Mouse (Mus musculus): Measurements from ENCODE around the gene Rpl4. TPM values are rescaled to one million over a fixed set of nuclear protein-coding genes. Genes with fewer than 3 reads are reported as not detected.
"Not testable (repeated sequence)": the region's sequence is repeated elsewhere in the genome, so short reads cannot be mapped to it uniquely, and the experiment has no call there.

Rpl4 gene
- polyA plus RNA-seq, 1 experiment from 2014 or later = 1,145 TPM

DNA sequence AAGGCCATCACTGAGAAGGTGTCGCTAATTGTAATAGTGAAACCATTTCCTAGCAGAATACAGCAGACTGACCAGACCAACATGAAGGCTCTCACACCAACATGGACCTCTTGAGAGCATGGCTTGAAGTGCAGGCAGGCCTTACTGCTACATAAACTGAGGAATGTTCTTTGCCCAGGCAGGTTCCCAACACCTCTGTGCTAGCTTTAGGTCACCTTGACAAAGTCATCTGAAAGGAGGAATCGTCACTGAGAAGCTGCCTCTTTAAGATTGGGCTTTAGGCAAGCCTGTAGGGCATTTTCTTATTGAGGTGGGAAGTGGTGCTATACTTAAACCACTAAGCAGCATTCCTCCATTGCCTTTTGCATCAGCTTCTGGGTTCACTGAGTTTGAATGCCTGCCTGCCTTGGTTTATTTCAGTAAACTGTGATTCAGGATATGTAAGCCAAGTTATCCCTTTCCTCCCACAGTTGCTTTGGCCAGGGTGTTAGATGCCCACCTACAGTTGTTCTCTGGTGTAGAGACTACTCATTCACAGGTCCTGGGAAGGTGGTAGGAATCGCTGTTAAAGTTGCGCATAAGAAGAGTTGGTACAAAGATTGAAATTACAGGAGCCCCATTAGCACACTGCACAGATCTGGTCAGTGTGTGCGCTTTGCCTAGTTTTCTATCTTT lies 11.1 kb downstream of the Rpl4 start:
- 0 out of 2 replicates have a peak, but pooled peaks cover 4% of the 10 kb centered on the region for H3K4me1 ChIP-seq (ENCODE audit: control insufficient read depth, insufficient read depth, low read length)
- 88% methylated on average over 5 of the region's 5 CpGs for WGBS
- H3K4me3 ChIP-seq (replicated peaks; ENCODE audit: low read length) = no peak overlapping the region
- peak overlapping the region; percentile 12; the same call in 1 of the 2 replicates for H3K27ac ChIP-seq (ENCODE audit: low read length)
- no peaks in the 10 kb centered on the region for H3K9me3 ChIP-seq (replicated peaks; ENCODE audit: control insufficient read depth, low read length)
- H3K4me2 ChIP-seq (ENCODE audit: low read depth, low read length) = no peak overlapping the region
- H3K36me3 ChIP-seq (ENCODE audit: control insufficient read depth, insufficient read depth, low read length) = peaks cover 21% of the 10 kb centered on the region; the same call in 1 of the 2 replicates
- no peaks in the 10 kb centered on the region for H3K27me3 ChIP-seq (ENCODE audit: control insufficient read depth, insufficient read depth, low read length)
- no peak overlapping the region for H3K9ac ChIP-seq (ENCODE audit: low read length)
- ATAC-seq (ENCODE audit: insufficient read depth, low FRiP score) = no peak

DNA sequence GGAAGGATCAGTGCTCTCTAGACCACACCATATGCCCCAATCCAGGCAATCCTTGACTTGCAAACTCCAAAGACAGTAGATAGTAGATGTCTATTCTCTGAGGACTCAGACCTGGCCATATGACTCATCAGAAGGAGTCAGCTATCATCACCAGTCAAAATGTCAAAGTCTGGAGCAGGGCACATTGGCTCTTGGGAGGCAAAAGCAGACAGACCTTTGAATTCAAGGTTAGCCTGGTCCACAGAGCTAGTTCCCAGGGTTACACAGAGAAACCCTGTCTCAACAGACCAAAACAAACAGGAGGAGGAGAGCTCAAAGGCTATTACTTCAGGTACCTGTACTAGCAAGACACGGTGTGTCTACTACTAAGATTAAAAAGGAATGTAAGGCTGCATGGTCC lies 20.7 kb downstream of the Rpl4 start:
- 79% methylated on average over 1 of the region's 1 CpGs for WGBS
- Histone ChIP-seq H3K4me1 (ENCODE audit: control insufficient read depth, insufficient read depth, low read length) (no peaks in the 10 kb centered on the region), H3K27me3 (ENCODE audit: control insufficient read depth, insufficient read depth, low read length) (no peaks in the 10 kb centered on the region), H3K9me3 (replicated peaks; ENCODE audit: control insufficient read depth, low read length) (no peaks in the 10 kb centered on the region), H3K9ac (ENCODE audit: low read length) (no peak overlapping the region), H3K4me2 (ENCODE audit: low read depth, low read length) (no peak overlapping the region), H3K27ac (ENCODE audit: low read length) (no peak overlapping the region), H3K4me3 (replicated peaks; ENCODE audit: low read length) (no peak overlapping the region), H3K36me3 (ENCODE audit: control insufficient read depth, insufficient read depth, low read length) (0 out of 2 replicates have a peak, but pooled peaks cover 8% of the 10 kb centered on the region)
- no peak for ATAC-seq (ENCODE audit: insufficient read depth, low FRiP score)

DNA sequence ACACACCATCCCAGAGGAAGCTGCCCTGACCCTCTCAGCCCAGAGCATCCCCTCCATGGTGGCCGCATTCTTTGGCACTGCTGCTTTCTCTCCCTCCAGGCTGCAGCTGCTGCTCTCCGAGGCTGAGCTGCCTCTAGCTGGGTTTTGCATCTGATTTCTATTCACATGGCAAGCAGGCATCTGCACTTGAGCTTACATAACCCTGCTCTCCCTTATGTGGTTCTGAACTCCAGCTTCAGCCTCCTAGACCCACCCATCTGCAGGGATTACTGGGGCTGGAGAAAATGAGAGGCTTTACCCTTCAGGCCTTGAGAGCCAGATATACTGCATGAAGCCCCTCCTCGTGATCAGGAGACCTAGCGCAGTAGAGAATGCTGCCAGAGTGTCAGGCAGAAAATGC lies 22.4 kb downstream of the Rpl4 start:
- no peak for ATAC-seq (ENCODE audit: insufficient read depth, low FRiP score)
- WGBS = 72% methylated on average over 4 of the region's 4 CpGs
- Histone ChIP-seq H3K27me3 (ENCODE audit: control insufficient read depth, insufficient read depth, low read length) (no peaks in the 10 kb centered on the region), H3K27ac (ENCODE audit: low read length) (no peak overlapping the region), H3K4me1 (ENCODE audit: control insufficient read depth, insufficient read depth, low read length) (peaks cover 4% of the 10 kb centered on the region; the same call in 1 of the 2 replicates), H3K4me2 (ENCODE audit: low read depth, low read length) (no peak overlapping the region), H3K9me3 (replicated peaks; ENCODE audit: control insufficient read depth, low read length) (no peaks in the 10 kb centered on the region), H3K4me3 (replicated peaks; ENCODE audit: low read length) (no peak overlapping the region), H3K36me3 (ENCODE audit: control insufficient read depth, insufficient read depth, low read length) (0 out of 2 replicates have a peak, but pooled peaks cover 8% of the 10 kb centered on the region), H3K9ac (ENCODE audit: low read length) (no peak overlapping the region)

DNA sequence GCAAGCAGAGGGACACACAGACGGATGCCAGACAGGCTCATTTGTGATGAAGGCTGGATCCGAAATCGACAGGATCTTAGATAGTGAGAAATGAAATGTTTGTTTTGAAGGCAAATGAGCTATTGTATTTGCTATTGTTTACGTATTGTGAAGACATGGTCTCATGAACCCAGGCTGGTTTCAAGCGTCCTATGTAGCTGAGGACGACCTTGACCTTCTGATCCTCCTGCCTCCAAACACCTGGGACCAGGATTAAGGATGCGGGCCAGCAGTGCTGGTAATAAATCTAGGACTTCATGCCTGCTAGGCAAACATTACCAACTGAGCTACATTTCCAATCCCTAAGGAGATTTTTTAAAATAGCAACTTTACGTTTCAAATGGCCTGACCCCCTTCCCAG lies 24.3 kb downstream of the Rpl4 start:
- Histone ChIP-seq H3K4me2 (ENCODE audit: low read depth, low read length) (no peak overlapping the region), H3K27me3 (ENCODE audit: control insufficient read depth, insufficient read depth, low read length) (no peaks in the 10 kb centered on the region), H3K9me3 (replicated peaks; ENCODE audit: control insufficient read depth, low read length) (no peaks in the 10 kb centered on the region), H3K9ac (ENCODE audit: low read length) (no peak overlapping the region), H3K4me1 (ENCODE audit: control insufficient read depth, insufficient read depth, low read length) (peaks cover 4% of the 10 kb centered on the region; the same call in 1 of the 2 replicates), H3K4me3 (replicated peaks; ENCODE audit: low read length) (no peak overlapping the region), H3K36me3 (ENCODE audit: control insufficient read depth, insufficient read depth, low read length) (0 out of 2 replicates have a peak, but pooled peaks cover 3% of the 10 kb centered on the region), H3K27ac (ENCODE audit: low read length) (no peak overlapping the region)
- 79% methylated on average over 8 of the region's 8 CpGs for WGBS
- no peak for ATAC-seq (ENCODE audit: insufficient read depth, low FRiP score)

DNA sequence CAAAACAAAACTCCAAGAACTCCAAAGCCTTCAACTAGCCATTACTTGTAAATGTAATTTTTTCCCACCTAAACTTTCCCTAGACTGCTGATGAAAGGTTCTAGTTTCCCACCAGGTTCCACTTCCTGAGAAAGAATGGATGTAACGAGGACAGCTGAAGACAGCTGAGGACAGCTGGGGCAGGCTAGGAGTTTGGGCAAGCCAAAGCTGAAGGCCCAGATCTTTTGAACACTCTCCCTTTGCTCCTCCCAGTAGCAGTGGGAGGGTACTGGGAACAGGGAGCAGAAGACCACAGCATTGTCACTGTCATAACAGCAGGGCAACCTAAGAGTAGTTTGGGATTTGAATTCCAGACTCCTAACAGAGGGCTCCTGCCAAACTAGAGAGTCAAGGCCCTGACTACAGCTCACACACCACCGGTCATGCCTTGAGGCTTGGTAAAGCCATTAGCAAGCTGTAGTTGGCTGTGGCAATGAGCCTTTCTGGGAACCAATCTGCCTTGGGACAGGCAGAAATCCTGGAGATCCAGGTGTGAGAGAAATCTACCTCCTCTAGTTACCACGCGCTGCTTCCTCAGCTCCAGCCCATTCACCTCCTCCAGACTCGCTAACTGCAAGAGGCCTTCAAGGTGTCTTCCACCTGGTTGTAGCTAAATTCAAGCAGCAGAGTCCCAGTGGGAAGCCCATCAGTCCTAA lies 25.0 kb downstream of the Rpl4 start:
- ATAC-seq (ENCODE audit: insufficient read depth, low FRiP score) = no peak

DNA sequence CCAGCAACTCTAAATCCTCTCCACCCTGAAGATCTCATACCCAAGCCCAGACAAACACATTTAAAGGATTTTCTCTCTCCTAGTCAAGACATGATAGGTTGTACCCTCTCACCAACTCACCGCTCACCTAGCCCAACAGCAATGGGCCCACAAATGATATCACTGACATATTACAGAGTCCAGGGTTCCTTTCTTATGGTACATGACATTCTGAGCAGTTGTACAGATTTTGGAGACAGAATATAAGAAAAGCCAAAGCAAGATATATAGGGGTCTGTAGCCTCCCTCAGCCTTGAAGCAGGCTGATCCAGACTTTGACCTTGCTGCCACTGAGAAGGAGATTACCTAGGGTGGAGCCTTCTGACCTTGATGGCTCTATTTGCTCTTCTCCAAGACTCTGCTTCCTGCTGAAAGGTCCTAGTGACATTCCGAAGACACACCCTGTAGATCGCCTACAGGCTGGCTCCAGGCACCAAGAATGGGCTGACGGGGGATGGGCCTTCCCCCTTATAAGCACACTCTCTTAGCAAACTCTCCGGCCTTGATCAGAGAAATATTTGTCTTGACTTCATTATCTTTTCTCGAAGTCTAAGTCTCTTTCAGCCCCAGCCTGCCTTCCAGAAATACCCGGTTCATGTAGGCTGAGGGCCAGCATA lies 25.7 kb downstream of the Rpl4 start:
- not testable (repeated sequence) for ATAC-seq (ENCODE audit: insufficient read depth, low FRiP score); H3K27me3 ChIP-seq (ENCODE audit: control insufficient read depth, insufficient read depth, low read length); H3K4me2 ChIP-seq (ENCODE audit: low read depth, low read length); H3K4me3 ChIP-seq (replicated peaks; ENCODE audit: low read length); H3K4me1 ChIP-seq (ENCODE audit: control insufficient read depth, insufficient read depth, low read length); H3K36me3 ChIP-seq (ENCODE audit: control insufficient read depth, insufficient read depth, low read length); H3K9ac ChIP-seq (ENCODE audit: low read length); H3K9me3 ChIP-seq (replicated peaks; ENCODE audit: control insufficient read depth, low read length)
- peak overlapping the region; percentile 85 for H3K27ac ChIP-seq (ENCODE audit: low read length)
- WGBS = 65% methylated on average over 7 of the region's 7 CpGs

More for the DNA sequence above, 25.0 kb downstream of the Rpl4 start:
- Histone ChIP-seq H3K4me2 (ENCODE audit: low read depth, low read length) (no peak overlapping the region), H3K9me3 (replicated peaks; ENCODE audit: control insufficient read depth, low read length) (no peaks in the 10 kb centered on the region), H3K36me3 (ENCODE audit: control insufficient read depth, insufficient read depth, low read length) (peaks cover 8% of the 10 kb centered on the region; the same call in 1 of the 2 replicates), H3K4me3 (replicated peaks; ENCODE audit: low read length) (no peak overlapping the region), H3K4me1 (ENCODE audit: control insufficient read depth, insufficient read depth, low read length) (peaks cover 4% of the 10 kb centered on the region; the same call in 1 of the 2 replicates), H3K27ac (ENCODE audit: low read length) (0 out of 2 replicates have a peak overlapping the region, but pooled peaks have one; percentile 11), H3K27me3 (ENCODE audit: control insufficient read depth, insufficient read depth, low read length) (no peaks in the 10 kb centered on the region), H3K9ac (ENCODE audit: low read length) (no peak overlapping the region)
- 90% methylated on average over 5 of the region's 5 CpGs for WGBS

DNA sequence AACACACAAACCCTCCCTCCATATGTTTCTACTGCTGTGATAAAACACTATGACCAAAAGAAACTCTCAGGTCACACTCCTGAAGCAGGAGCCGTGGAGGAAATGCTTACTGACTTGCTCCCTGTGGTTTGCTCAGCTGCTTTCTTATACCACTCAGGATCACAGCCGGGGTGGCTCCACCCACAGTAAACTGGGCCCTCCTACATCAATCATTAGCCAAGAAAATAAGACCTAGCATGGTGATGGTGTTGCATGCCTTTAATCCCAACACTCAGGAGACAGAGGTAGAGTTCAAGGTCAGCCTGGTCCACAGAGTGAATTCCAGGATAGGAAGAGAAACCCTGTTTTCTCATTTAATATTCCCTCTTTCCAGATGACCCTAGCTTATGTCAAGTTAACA lies 26.7 kb downstream of the Rpl4 start:
- Histone ChIP-seq H3K9me3 (replicated peaks; ENCODE audit: control insufficient read depth, low read length) (no peaks in the 10 kb centered on the region), H3K9ac (ENCODE audit: low read length) (no peak overlapping the region), H3K4me3 (replicated peaks; ENCODE audit: low read length) (no peak overlapping the region), H3K27ac (ENCODE audit: low read length) (peak overlapping the region; percentile 85), H3K36me3 (ENCODE audit: control insufficient read depth, insufficient read depth, low read length) (peaks cover 6% of the 10 kb centered on the region; the same call in 1 of the 2 replicates), H3K4me2 (ENCODE audit: low read depth, low read length) (no peak overlapping the region), H3K27me3 (ENCODE audit: control insufficient read depth, insufficient read depth, low read length) (no peaks in the 10 kb centered on the region), H3K4me1 (ENCODE audit: control insufficient read depth, insufficient read depth, low read length) (peaks cover 4% of the 10 kb centered on the region; the same call in 1 of the 2 replicates)
- peak; percentile 52; the same call in 1 of the 2 replicates for ATAC-seq (ENCODE audit: insufficient read depth, low FRiP score)
- WGBS = 39% methylated on average over 2 of the region's 2 CpGs

DNA sequence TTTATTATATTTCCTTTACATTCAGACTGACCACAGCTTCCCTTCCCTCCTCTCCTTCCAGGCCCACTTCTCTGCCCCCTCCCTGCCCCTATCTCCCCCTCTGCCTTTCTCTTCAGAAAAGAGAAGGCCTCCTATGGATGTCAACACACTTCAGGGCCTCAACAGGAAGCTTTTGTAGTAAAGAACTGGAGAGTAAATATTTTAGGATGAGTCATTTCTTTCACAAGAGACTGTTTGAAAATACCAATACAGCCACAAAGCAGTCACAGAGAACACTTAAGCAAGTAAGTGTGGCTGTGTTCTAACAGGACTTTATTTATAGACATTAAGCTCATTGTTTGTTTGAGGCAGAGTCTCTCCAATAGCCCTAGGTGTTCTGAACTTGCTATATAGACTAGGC lies 29.2 kb downstream of the Rpl4 start:
- Histone ChIP-seq H3K36me3 (ENCODE audit: control insufficient read depth, insufficient read depth, low read length) (peaks cover 6% of the 10 kb centered on the region; the same call in 1 of the 2 replicates), H3K9ac (ENCODE audit: low read length) (no peak overlapping the region), H3K27me3 (ENCODE audit: control insufficient read depth, insufficient read depth, low read length) (no peaks in the 10 kb centered on the region), H3K27ac (ENCODE audit: low read length) (peak overlapping the region; percentile 46), H3K4me3 (replicated peaks; ENCODE audit: low read length) (no peak overlapping the region), H3K4me1 (ENCODE audit: control insufficient read depth, insufficient read depth, low read length) (peaks cover 4% of the 10 kb centered on the region; the same call in 1 of the 2 replicates), H3K9me3 (replicated peaks; ENCODE audit: control insufficient read depth, low read length) (no peaks in the 10 kb centered on the region), H3K4me2 (ENCODE audit: low read depth, low read length) (no peak overlapping the region)
- no peak for ATAC-seq (ENCODE audit: insufficient read depth, low FRiP score)

DNA sequence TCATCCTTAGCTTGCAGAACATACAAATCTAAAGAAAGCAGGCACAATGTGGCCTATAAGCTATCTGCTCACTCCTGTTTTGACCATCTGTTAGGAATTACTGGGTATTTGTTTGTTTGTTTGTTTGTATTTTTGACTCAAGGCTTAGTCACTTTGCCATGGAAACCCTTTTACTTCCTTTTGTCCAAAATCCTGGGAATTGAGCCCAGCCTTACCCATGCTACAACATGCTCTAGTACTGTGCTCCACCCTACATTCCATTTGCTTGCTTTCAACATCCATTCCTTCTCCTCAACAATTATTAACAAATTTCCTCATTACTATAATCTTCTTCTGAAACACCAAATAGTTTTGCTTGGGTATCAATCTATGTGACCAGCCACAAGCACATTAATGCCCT lies 29.7 kb downstream of the Rpl4 start:
- peak overlapping the region; percentile 46 for H3K27ac ChIP-seq (ENCODE audit: low read length)
- H3K36me3 ChIP-seq (ENCODE audit: control insufficient read depth, insufficient read depth, low read length) = peaks cover 6% of the 10 kb centered on the region; the same call in 1 of the 2 replicates
- H3K4me3 ChIP-seq (replicated peaks; ENCODE audit: low read length) = no peak overlapping the region
- H3K27me3 ChIP-seq (ENCODE audit: control insufficient read depth, insufficient read depth, low read length) = no peaks in the 10 kb centered on the region
- H3K4me1 ChIP-seq (ENCODE audit: control insufficient read depth, insufficient read depth, low read length) = peaks cover 4% of the 10 kb centered on the region; the same call in 1 of the 2 replicates
- ATAC-seq (ENCODE audit: insufficient read depth, low FRiP score) = no peak
- H3K9me3 ChIP-seq (replicated peaks; ENCODE audit: control insufficient read depth, low read length) = no peaks in the 10 kb centered on the region
- H3K9ac ChIP-seq (ENCODE audit: low read length) = no peak overlapping the region
- H3K4me2 ChIP-seq (ENCODE audit: low read depth, low read length) = no peak overlapping the region

All from stomach, embryonic 16.5 days (tissue).